Mouse (Mus musculus): ENCODE measurements around the gene Metrn. TPM values are rescaled to one million over a fixed set of nuclear protein-coding genes. Genes with fewer than 3 reads are reported as not detected.

The Metrn gene
- polyA plus RNA-seq, 1 experiment from 2014 or later, result 21.2 TPM

DNA sequence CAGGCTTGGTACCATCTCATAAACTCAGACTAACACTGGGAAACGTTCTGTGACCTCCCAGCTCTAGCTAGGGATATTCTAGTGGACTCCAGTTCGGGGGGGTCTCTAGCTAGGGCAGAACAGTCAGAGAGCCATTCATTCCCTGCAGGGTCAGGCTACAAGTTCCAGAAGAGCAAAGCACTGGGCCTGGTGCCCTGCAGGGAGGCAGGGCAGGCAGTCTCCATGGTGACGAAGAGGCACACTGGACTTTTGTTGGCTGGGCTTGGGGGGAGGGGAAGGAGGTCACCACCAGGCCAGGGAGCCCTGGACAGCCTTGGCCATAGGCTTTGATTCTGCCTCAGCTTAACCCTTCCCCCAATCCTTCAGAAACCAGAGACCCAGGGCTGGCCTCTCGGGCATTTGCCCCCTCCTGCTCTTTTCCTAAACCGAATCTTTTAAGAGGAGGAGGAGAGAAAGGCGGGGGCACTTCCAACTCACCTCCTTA is 1.3 kb downstream of the Metrn start, which contains the start of gene AC134908.4:
TSS of gene AC134908.4 (minus strand) at position 51 of the 484 bp plus-strand sequence.
- Histone ChIP-seq H3K27ac (no peak within 1 kb of the TSS), H3K9me3 (replicated peaks) (no peaks in the 10 kb centered on the region), H3K4me2 (peak within 1 kb of the TSS; percentile 82), H3K27me3 (no peaks in the 10 kb centered on the region), H3K4me1 (replicated peaks) (peaks cover 41% of the 10 kb centered on the region), H3K9ac (peak within 1 kb of the TSS; percentile 65), H3K4me3 (peak within 1 kb of the TSS; percentile 69), H3K36me3 (no peaks in the 10 kb centered on the region)
- ATAC-seq (replicated peaks; ENCODE audit: insufficient number of reproducible peaks, insufficient read depth, low FRiP score, low read depth), result no peak
- 35% methylated on average over 6 of the region's 6 CpGs for WGBS

DNA sequence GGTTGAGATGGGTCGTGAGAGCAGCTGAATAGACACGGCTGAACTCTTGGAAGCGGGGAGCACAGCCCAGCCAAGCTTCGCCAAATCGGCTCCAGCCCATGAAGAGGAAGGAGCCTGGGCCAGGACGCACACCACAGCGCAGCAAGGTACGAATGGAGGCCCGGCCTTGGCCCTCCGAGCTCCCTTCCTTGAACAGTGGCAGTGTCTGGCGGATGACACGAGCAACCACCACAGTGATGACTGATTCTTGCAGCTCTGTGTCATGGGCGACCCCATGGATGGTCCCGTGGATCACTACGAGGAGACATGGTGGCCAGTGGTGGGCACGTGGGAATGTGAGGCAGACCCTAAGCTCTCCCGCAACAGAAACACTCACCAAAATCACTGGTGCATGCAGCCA is 1.9 kb downstream of the Metrn start:
- Histone ChIP-seq H3K36me3 (0 out of 2 replicates have a peak, but pooled peaks cover 3% of the 10 kb centered on the region), H3K9ac (no peak overlapping the region), H3K4me3 (no peak overlapping the region), H3K27ac (no peak overlapping the region), H3K9me3 (replicated peaks) (no peaks in the 10 kb centered on the region), H3K27me3 (no peaks in the 10 kb centered on the region), H3K4me2 (0 out of 2 replicates have a peak overlapping the region, but pooled peaks have one; percentile 82), H3K4me1 (replicated peaks) (peaks cover 45% of the 10 kb centered on the region)
- 85% methylated on average over 17 of the region's 17 CpGs for WGBS
- ATAC-seq (replicated peaks; ENCODE audit: insufficient number of reproducible peaks, insufficient read depth, low FRiP score, low read depth), result no peak

DNA sequence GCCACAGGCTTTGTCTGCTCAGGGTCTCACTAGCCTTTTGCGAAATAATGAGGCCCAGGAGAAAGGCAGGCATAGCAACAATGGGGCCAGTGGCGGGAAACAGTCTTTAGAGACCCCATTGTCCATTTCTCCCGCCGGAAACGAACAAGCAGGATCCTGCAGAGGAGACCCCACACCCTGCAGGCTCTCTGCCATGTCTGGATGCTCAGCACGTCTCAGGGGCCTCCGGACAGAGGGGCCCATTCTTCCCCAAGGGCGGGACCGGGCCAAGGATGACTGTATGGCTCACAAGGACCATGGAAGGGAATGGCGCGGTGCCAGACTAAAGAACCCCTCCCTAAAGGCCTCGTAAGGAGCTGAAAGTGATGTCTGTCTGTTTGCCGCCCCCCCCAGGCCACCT is 2.7 kb downstream of the Metrn start:
- no peak for ATAC-seq (replicated peaks; ENCODE audit: insufficient number of reproducible peaks, insufficient read depth, low FRiP score, low read depth)
- peaks cover 9% of the 10 kb centered on the region; the same call in 1 of the 2 replicates for H3K36me3 ChIP-seq
- H3K27ac ChIP-seq, result 0 out of 2 replicates have a peak overlapping the region, but pooled peaks have one; percentile 91
- no peaks in the 10 kb centered on the region for H3K9me3 ChIP-seq (replicated peaks)
- peaks cover 45% of the 10 kb centered on the region for H3K4me1 ChIP-seq (replicated peaks)
- no peak overlapping the region for H3K4me3 ChIP-seq
- WGBS, result 73% methylated on average over 13 of the region's 13 CpGs
- H3K27me3 ChIP-seq, result no peaks in the 10 kb centered on the region
- no peak overlapping the region for H3K9ac ChIP-seq
- H3K4me2 ChIP-seq, result no peak overlapping the region

DNA sequence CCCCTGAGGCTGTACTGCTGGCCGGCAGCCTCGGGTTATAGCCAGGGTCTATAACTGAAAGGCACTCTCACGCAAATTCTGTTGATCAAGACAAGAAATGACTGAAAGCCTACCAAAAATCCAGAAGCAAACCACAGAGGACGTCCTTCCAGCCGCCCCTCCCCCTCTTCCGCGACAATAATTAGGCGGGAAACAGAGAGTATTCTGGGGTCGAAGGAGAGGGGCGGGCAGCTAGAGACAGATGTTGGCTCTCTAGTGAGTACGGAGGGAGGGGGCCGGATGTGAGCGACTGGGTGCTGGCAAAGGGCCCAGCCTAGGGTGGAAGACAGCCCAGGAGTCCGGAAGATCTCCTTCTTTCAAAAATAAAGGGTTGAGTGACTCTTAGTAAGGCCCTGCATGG is 4.3 kb downstream of the Metrn start, which contains the start of gene Fam173a:
TSS of gene Fam173a (minus strand) at position 287 of the 400 bp plus-strand sequence.
- 1% methylated on average over 14 of the region's 14 CpGs for WGBS

DNA sequence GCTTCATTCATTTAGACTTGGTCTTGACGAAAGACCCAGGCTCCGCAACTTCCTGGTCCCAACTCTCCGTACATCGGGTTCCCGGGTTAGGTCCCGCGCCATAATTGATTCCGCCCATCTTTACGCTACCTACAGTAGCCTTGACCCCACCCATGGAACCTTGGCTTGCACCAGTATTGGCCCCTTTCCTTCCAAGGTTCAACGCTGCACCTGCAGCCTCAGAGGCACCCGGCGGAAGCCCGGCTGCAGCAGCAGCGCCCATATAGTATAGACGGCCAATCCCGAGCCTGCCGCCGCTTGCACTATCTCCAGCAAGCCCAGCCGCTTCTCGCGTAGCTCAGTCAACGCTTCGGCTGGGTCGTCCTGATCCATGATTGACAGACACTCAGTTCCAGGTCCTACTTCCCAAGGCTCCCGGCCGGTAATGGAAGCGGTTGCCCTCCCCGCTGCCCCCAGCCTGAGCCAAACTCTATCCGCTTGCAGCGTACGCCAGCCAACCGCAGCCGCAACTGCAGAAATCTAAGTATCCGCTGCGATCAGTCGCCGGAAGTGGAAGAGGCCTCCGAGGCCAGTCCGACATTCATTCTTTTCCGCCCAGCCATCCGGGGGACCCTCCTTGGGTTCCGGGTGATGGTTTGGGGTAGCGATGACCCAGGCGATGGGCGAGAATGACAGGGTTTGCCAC is 5.0 kb downstream of the Metrn start:
- peak overlapping the region; percentile 79 for H3K4me2 ChIP-seq
- no peaks in the 10 kb centered on the region for H3K27me3 ChIP-seq
- H3K9ac ChIP-seq, result peak overlapping the region; percentile 55
- peak; percentile 35; the same call in 1 of the 2 replicates for ATAC-seq (replicated peaks; ENCODE audit: insufficient number of reproducible peaks, insufficient read depth, low FRiP score, low read depth)
- peaks cover 45% of the 10 kb centered on the region for H3K4me1 ChIP-seq (replicated peaks)
- H3K4me3 ChIP-seq, result peak overlapping the region; percentile 63
- H3K27ac ChIP-seq, result peak overlapping the region; percentile 91
- peaks cover 25% of the 10 kb centered on the region; the same call in 1 of the 2 replicates for H3K36me3 ChIP-seq
- under 1% methylated on average over 45 of the region's 45 CpGs for WGBS
- no peaks in the 10 kb centered on the region for H3K9me3 ChIP-seq (replicated peaks)

More for the DNA sequence above, 4.3 kb downstream of the Metrn start, which contains the start of gene Fam173a:
- peak within 1 kb of the TSS; percentile 55 for H3K9ac ChIP-seq
- no peaks in the 10 kb centered on the region for H3K27me3 ChIP-seq
- ATAC-seq (replicated peaks; ENCODE audit: insufficient number of reproducible peaks, insufficient read depth, low FRiP score, low read depth), result peak; percentile 77
- peak within 1 kb of the TSS; percentile 91 for H3K27ac ChIP-seq
- no peaks in the 10 kb centered on the region for H3K9me3 ChIP-seq (replicated peaks)
- peaks cover 20% of the 10 kb centered on the region; the same call in 1 of the 2 replicates for H3K36me3 ChIP-seq
- peak within 1 kb of the TSS; percentile 79 for H3K4me2 ChIP-seq
- H3K4me1 ChIP-seq (replicated peaks), result peaks cover 45% of the 10 kb centered on the region
- H3K4me3 ChIP-seq, result peak within 1 kb of the TSS; percentile 63

DNA sequence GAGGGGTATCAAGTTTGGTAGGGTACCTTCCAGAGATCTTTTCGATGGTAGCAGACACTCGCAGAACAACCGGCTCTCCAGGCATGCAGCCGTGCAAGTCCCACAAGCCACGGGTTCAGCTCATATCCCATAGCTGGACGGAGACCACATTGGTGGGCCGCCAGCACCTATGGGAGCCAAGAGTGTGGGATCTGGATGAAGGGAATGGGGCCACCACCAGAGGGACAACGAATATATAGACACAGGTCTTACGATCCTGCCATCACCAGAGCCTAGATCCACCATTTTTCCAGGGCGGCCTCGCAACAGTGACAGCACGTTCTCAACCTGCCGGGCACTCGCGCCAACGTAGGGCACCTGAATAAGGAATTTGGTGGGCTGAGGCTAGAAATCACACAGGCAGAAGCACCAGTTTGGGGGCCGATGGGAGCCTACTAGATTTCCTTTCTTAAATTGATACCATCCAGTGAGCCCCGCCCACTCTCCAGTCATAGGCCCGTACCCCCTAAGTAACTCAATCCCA is 5.6 kb downstream of the Metrn start:
- no peaks in the 10 kb centered on the region for H3K27me3 ChIP-seq
- H3K4me2 ChIP-seq, result peak overlapping the region; percentile 79
- H3K4me3 ChIP-seq, result peak overlapping the region; percentile 63
- no peaks in the 10 kb centered on the region for H3K9me3 ChIP-seq (replicated peaks)
- peak overlapping the region; percentile 91 for H3K27ac ChIP-seq
- 0 out of 2 replicates have a peak, but pooled peaks have one; percentile 2 for ATAC-seq (replicated peaks; ENCODE audit: insufficient number of reproducible peaks, insufficient read depth, low FRiP score, low read depth)
- peaks cover 43% of the 10 kb centered on the region for H3K4me1 ChIP-seq (replicated peaks)
- H3K36me3 ChIP-seq, result peaks cover 25% of the 10 kb centered on the region; the same call in 1 of the 2 replicates
- peak overlapping the region; percentile 55 for H3K9ac ChIP-seq
- 24% methylated on average over 19 of the region's 19 CpGs for WGBS

DNA sequence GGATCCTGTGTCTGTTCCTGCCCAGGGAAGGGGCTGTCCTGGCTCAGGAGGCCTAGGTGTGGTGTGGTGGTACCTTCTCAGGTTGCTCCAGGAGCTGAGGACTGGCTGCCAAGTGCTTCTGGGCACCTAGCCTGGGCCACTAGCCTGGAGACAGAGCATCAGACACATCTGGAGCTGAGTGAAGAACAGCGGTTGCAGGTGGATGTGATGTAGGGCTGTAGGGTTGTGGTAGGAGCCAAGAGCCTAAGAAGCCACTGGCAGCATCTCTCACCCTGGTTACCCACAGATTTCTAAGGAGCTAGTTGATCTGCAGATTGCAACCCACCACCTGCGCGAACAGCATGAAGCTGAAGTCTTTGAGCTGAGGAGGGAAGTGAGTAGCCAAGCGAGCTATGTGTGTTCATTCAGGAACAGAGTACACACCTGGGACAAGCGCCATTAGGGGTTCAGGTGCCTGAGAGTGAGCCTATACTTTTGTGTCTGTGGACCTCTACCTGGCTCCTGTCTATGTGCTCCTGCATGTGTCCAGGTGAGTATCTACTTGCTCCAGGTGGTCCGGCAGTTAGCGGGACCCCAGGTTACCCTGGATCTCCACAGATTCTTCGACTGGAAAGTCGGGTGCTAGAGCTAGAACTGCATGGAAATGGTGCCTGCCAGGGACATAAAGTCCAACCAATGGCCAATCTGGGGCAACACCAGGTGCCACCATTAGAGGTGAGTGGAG is 10.0 kb downstream of the Metrn start:
- Histone ChIP-seq H3K27me3 (no peaks in the 10 kb centered on the region), H3K27ac (no peak overlapping the region), H3K4me1 (replicated peaks) (peaks cover 47% of the 10 kb centered on the region), H3K4me3 (no peak overlapping the region), H3K9me3 (replicated peaks) (no peaks in the 10 kb centered on the region), H3K9ac (no peak overlapping the region), H3K4me2 (no peak overlapping the region), H3K36me3 (peaks cover 42% of the 10 kb centered on the region)
- ATAC-seq (replicated peaks; ENCODE audit: insufficient number of reproducible peaks, insufficient read depth, low FRiP score, low read depth), result no peak
- 87% methylated on average over 9 of the region's 9 CpGs for WGBS

DNA sequence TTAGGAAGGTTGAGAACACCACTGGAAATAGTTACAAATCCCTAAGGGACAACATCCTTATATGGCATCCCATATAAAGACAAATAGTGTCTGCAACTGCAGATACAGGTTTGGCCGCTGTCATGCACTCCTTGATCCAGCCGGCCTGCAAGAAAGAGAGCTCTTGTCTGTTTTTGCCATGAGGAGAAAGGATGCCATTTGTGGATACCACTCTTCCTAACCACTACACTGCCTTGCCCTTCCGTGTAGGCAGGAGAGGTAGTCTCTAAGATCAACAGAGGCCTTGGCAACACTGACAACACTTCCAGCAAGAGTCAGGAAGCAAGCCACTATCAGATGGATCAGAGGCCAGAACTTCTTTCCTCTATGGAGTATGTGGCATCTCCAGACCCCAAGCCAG is 10.7 kb downstream of the Metrn start, which contains the start of gene Ccdc78:
TSS of gene Ccdc78 (plus strand) at position 301 of the 400 bp plus-strand sequence.
- H3K4me1 ChIP-seq (replicated peaks), result peaks cover 43% of the 10 kb centered on the region
- H3K4me3 ChIP-seq, result peak within 1 kb of the TSS; percentile 82
- H3K36me3 ChIP-seq, result peaks cover 48% of the 10 kb centered on the region
- H3K4me2 ChIP-seq, result peak within 1 kb of the TSS; percentile 78
- ATAC-seq (replicated peaks; ENCODE audit: insufficient number of reproducible peaks, insufficient read depth, low FRiP score, low read depth), result no peak
- peak within 1 kb of the TSS; percentile 73 for H3K9ac ChIP-seq
- no peaks in the 10 kb centered on the region for H3K9me3 ChIP-seq (replicated peaks)
- H3K27me3 ChIP-seq, result no peaks in the 10 kb centered on the region
- peak within 1 kb of the TSS; percentile 93 for H3K27ac ChIP-seq
- WGBS, result 71% methylated on average over 3 of the region's 3 CpGs

DNA sequence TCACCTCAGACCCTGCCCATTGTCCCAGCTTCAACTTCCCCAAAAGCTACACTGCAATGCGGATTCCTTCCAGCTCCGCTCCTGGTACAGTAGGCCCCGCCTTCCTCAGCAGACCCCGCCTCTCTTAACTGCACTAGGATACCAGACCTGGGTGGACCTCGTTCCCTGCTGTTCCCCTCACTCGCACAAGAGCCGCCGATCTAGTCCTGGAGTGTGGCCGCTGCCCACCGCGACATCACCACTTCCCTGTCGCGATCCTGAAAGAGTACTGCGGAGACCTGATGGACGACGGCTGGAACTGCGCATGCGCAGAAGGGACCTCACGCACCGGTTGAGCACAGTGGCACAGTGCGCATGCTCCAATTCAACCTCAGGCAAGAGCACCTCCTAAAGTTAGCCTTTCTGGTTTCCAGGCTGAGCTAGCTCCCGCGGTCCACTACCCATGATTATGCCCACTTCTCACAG is 11.6 kb downstream of the Metrn start, which contains the start of gene Haghl:
TSS of gene Haghl (minus strand) at position 393 of the 465 bp plus-strand sequence.
- H3K27me3 ChIP-seq, result no peaks in the 10 kb centered on the region
- peak within 1 kb of the TSS; percentile 93 for H3K27ac ChIP-seq
- ATAC-seq (replicated peaks; ENCODE audit: insufficient number of reproducible peaks, insufficient read depth, low FRiP score, low read depth), result peak; percentile 84
- H3K4me3 ChIP-seq, result peak within 1 kb of the TSS; percentile 82
- WGBS, result under 1% methylated on average over 23 of the region's 23 CpGs
- H3K4me2 ChIP-seq, result peak within 1 kb of the TSS; percentile 78
- peak within 1 kb of the TSS; percentile 73 for H3K9ac ChIP-seq
- H3K4me1 ChIP-seq (replicated peaks), result peaks cover 34% of the 10 kb centered on the region
- no peaks in the 10 kb centered on the region for H3K9me3 ChIP-seq (replicated peaks)
- H3K36me3 ChIP-seq, result peaks cover 55% of the 10 kb centered on the region

DNA sequence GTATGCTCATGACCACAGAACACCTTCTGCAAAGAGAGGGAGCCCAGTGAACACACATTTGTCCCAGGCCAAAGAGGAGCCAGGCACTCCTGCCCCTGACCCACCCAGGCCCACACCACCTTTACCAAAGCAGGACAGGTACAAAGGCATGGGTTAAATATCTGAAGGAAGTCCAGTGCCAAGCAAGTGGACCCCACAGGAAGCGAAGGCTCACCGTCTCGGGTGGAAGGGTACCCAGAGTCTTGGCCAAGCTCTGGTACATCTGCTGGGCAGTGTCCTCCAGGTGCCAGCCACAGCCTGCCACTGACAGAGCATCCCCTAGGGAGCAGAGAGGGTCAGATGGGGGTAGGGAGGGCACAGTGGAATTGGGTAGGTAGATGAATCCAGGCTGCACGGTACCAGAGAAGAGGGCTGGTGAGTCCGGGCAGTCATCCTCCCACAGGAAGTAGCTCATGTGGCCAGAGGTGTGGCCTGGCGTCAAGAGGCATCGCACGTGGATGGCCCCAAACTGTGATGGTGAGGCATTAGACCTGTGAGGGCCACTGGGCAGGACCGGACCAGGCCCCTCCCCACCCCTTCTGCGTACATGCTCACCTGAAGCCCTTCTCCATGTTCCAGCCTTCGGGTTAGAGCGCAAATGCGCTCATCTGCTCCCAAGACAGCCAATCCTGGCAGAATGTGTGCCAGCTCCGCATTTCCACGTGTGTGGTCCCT is 12.9 kb downstream of the Metrn start:
- H3K27me3 ChIP-seq, result no peaks in the 10 kb centered on the region
- H3K9me3 ChIP-seq (replicated peaks), result no peaks in the 10 kb centered on the region
- ATAC-seq (replicated peaks; ENCODE audit: insufficient number of reproducible peaks, insufficient read depth, low FRiP score, low read depth), result no peak
- peaks cover 33% of the 10 kb centered on the region for H3K4me1 ChIP-seq (replicated peaks)
- H3K4me3 ChIP-seq, result peak overlapping the region; percentile 82
- peak overlapping the region; percentile 73; the same call in 1 of the 2 replicates for H3K9ac ChIP-seq
- peaks cover 60% of the 10 kb centered on the region for H3K36me3 ChIP-seq
- no peak overlapping the region; the same call in 1 of the 2 replicates for H3K27ac ChIP-seq
- H3K4me2 ChIP-seq, result peak overlapping the region; percentile 78
- 80% methylated on average over 15 of the region's 15 CpGs for WGBS

Measured in heart, embryonic 15.5 days (tissue).